Mouse (Mus musculus) small intestine, adult 2 months (tissue): Measurements from ENCODE around the gene Rab6a.

Experiments used
- CTCF ChIP-seq: fragments of 200-500 bp; IDR thresholded peaks from 2 replicates; pipeline ENCODE4 v1.5.1; 2012; ENCODE audit warnings: low read depth, mild to moderate bottlenecking, control low read depth, inconsistent platforms, low read length, moderate library complexity, mixed read lengths; ENCODE audit not compliant: insufficient replicate concordance, insufficient read length; ENCODE audit errors: extremely low read depth
- POLR2A ChIP-seq: fragments of 200-500 bp; IDR thresholded peaks from 2 replicates; pipeline ENCODE4 v1.6.1; 2012; ENCODE audit warnings: low read depth, mild to moderate bottlenecking, control low read depth, inconsistent platforms, low read length, moderate library complexity

DNA sequence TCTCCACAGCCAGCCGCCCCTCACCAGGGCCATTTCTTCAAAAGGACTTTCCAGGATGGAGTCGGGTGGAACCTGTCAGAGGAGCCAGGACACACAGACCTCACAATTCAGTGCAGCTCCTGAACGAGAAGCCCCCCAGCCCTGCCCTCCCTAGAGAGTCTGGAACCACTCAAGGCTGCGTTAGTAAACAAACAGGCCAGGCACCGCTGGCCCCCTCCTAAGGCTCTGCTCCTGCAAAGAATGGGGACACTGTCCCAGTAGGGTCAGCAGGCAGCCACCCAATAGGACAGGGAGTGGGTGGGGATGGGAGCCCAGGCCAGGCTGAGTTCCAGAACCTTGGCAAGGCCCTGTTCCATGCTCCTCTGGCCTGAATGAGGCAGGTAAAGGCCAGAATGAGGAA lies 49.5 kb downstream of the Rab6a start:
- no peak for TF ChIP-seq CTCF
- TF ChIP-seq POLR2A, result no peak
